9 mouse cellular contexts compared by ENCODE assay signal in the genomic region with DNA sequence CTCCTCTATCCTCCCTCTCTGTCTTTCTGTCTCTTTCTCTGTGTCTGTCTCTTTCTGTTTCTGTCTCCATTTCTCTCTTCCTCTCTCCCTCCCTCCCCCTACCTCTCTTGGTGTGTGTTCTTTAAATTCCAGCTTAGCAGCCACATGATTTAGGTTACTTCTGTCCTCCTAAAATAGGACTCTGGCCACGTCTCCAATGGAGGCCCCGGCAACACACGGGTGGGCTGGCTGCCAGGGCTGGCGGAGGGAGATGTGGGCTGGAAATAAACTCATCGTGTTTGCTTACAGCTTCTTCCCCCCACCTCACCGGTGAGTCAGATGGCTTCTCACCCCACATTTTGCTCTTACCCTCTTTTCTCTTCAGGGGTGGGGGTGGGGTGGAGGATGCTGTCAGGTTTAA.
DNase-seq lines count a peak whose midpoint lies in the region; ATAC-seq and TF ChIP-seq lines count a peak whose summit lies in the region.
"Had no signal": no experiment of that assay in that cellular context is flagged by ENCODE, and none has a peak within 500 bp of the region (broad histone marks: within the 10 kb centered on the region; RNA-seq: fewer than 3 reads in every experiment).

No protein-coding gene starts in this region.

- 0 out of 2 replicates have a peak overlapping the region, but pooled peaks have one; percentile 1 for H3K4me2 ChIP-seq in forebrain, embryonic 13.5 days
- H3K4me2 ChIP-seq in forebrain, embryonic 12.5 days: no peak overlapping the region
- H3K4me2 ChIP-seq in hindbrain, embryonic 14.5 days (replicated peaks): no peak overlapping the region
- H3K4me2 ChIP-seq: midbrain, embryonic 12.5 days had no signal

- WGBS in forebrain, embryonic 13.5 days: 34% methylated on average over 6 of the region's 6 CpGs
- 59% methylated on average over 6 of the region's 6 CpGs for WGBS in forebrain, embryonic 12.5 days
- WGBS in hindbrain, embryonic 14.5 days: 29% methylated on average over 6 of the region's 6 CpGs

- no peaks in the 10 kb centered on the region for H3K27me3 ChIP-seq in forebrain, embryonic 13.5 days
- no peaks in the 10 kb centered on the region for H3K27me3 ChIP-seq in forebrain, embryonic 12.5 days
- no peaks in the 10 kb centered on the region for H3K27me3 ChIP-seq in hindbrain, embryonic 14.5 days (ENCODE audit: control insufficient read depth, insufficient read depth, low read length)
- H3K27me3 ChIP-seq: midbrain, embryonic 12.5 days had no signal

- ATAC-seq in forebrain, embryonic 13.5 days: no peak
- no peak for ATAC-seq in forebrain, embryonic 12.5 days (ENCODE audit: low FRiP score)
- no peak for ATAC-seq in hindbrain, embryonic 14.5 days (ENCODE audit: low FRiP score)

- H3K9me3 ChIP-seq in forebrain, embryonic 13.5 days (replicated peaks): no peaks in the 10 kb centered on the region
- no peaks in the 10 kb centered on the region for H3K9me3 ChIP-seq in forebrain, embryonic 12.5 days
- no peaks in the 10 kb centered on the region for H3K9me3 ChIP-seq in hindbrain, embryonic 14.5 days (ENCODE audit: control insufficient read depth, low read length)
- H3K9me3 ChIP-seq: midbrain, embryonic 12.5 days had no signal

- TF ChIP-seq CTCF in gastrocnemius, adult 2 months (IDR thresholded peaks at IDR 0.05): no peak

- no peak overlapping the region for H3K27ac ChIP-seq in forebrain, embryonic 13.5 days
- H3K27ac ChIP-seq in forebrain, embryonic 12.5 days: no peak overlapping the region
- H3K27ac ChIP-seq in gastrocnemius, adult 2 months: peak overlapping the region; percentile 97
- H3K27ac ChIP-seq in hindbrain, embryonic 14.5 days: no peak overlapping the region
- H3K27ac ChIP-seq: midbrain, embryonic 12.5 days had no signal

- no peak overlapping the region for H3K9ac ChIP-seq in forebrain, embryonic 13.5 days
- no peak overlapping the region for H3K9ac ChIP-seq in forebrain, embryonic 12.5 days
- no peak overlapping the region for H3K9ac ChIP-seq in hindbrain, embryonic 14.5 days
- H3K9ac ChIP-seq: midbrain, embryonic 12.5 days had no signal

- peaks cover 12% of the 10 kb centered on the region for H3K4me1 ChIP-seq in forebrain, embryonic 13.5 days
- H3K4me1 ChIP-seq in forebrain, embryonic 12.5 days: peaks cover 5% of the 10 kb centered on the region; the same call in 1 of the 2 replicates
- H3K4me1 ChIP-seq in hindbrain, embryonic 14.5 days (replicated peaks; ENCODE audit: control insufficient read depth, insufficient read depth, low read length): no peaks in the 10 kb centered on the region; the same call in 1 of the 2 replicates

- peak; percentile 50 for DNase-seq in cerebellum, adult 8-10 months
- peak; percentile 95 for DNase-seq in gastrocnemius, adult 2 months
- peak; percentile 41 for DNase-seq in hindbrain, embryonic 14.5 days (ENCODE audit: low spot score)
- peak; percentile 81 to 91 for DNase-seq in left cerebral cortex, postnatal 14 days (ENCODE audit: low spot score in 2 of 2)
- DNase-seq in right cerebral cortex, adult 2 months (ENCODE audit: low spot score in 2 of 2): peak; percentile 84 to 87
- no peak for DNase-seq in thymus, postnatal 10 days (ENCODE audit: low spot score in 2 of 2)

- no peaks in the 10 kb centered on the region for H3K36me3 ChIP-seq in forebrain, embryonic 13.5 days (ENCODE audit: poor library complexity, severe bottlenecking)
- no peaks in the 10 kb centered on the region for H3K36me3 ChIP-seq in forebrain, embryonic 12.5 days (replicated peaks)
- H3K36me3 ChIP-seq in hindbrain, embryonic 14.5 days (replicated peaks; ENCODE audit: control insufficient read depth, insufficient read depth): no peaks in the 10 kb centered on the region
- H3K36me3 ChIP-seq: midbrain, embryonic 12.5 days had no signal

- intact Hi-C loops in gastrocnemius, adult 2 months (cut with DNase I): loop anchor here (2.0 to 5.0 kb wide), 2 partner anchors 34 to 75 kb away; partner anchors contain the start of gene Eif4g2
- intact Hi-C loops in left cerebral cortex, postnatal 14 days (cut with DNase I): loop anchor here (5.0 kb wide), 1 partner anchor 35 kb away; no protein-coding TSS in a partner anchor

- no peak overlapping the region for H3K4me3 ChIP-seq in forebrain, embryonic 13.5 days
- H3K4me3 ChIP-seq in forebrain, embryonic 12.5 days (replicated peaks): no peak overlapping the region
- H3K4me3 ChIP-seq in gastrocnemius, adult 2 months: peak overlapping the region; percentile 61
- H3K4me3 ChIP-seq in hindbrain, embryonic 14.5 days (replicated peaks; ENCODE audit: low read length): no peak overlapping the region
- H3K4me3 ChIP-seq: midbrain, embryonic 12.5 days had no signal

Comparison
In these comparisons a context has a peak if more than half of its experiments do, and no peak if none do; other contexts are left out.
1. DNase-seq: peak in cerebellum, adult 8-10 months (single experiment), gastrocnemius, adult 2 months (single experiment), hindbrain, embryonic 14.5 days (single experiment), left cerebral cortex, postnatal 14 days (2 of 2) and right cerebral cortex, adult 2 months (2 of 2); none in thymus, postnatal 10 days (0 of 2).